Mouse (Mus musculus) CD4-positive, CD25-positive, alpha-beta regulatory T cell, adult 4 months (primary cell): Measurements from ENCODE around the gene Mtch1. TPM values are rescaled to one million over a fixed set of nuclear protein-coding genes. Genes with fewer than 3 reads are reported as not detected.

Source experiments
- ATAC-seq: one replicate; pipeline ENCODE4 v1.8.0; 2017
- polyA plus RNA-seq, 2 experiments: library from polyadenylated mRNA; unstranded; fragments of 100-300 nt; shearing (Covaris generic); gene quantifications; one replicate each; pipeline ENCODE4 v1.2.1; 2017

Mtch1 gene
- polyA plus RNA-seq, 2 experiments from 2014 or later: 11.0 to 13.9 TPM

DNA sequence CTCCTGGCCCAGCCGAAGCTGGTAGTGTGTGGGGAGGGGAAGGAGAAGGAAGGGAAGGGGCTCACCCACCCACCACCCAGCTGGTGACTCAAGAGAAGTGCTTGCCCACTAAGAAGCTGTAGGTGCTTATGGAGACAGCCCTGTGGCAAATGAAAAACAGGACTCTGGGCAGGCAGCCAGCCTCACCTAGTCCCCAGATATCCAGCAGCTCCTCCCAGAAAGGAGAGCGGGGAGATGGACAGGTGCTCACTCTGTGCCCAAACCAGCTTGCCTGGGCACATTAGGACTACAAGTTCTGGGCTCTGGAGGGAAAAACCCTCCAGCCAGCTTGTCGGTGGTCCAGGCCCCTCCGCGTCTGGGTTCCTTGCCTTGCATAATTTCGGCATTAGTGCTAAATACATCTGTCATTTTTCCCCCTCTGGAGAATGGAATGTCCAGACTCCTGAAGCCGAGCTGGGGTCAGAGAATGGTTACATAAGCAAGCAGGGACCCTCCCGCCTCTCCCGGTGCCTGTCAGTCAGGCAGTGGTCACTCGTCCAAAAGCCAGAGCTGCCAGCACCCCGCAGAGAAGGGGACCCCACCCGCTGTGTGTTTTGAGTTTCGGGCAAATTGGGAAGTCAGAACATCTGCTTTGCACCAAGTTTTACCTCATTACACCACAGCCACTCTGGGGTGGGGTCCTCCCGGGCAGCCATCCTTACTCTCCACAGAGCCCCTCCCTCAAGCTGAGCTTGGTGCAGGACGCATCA is 42.5 kb downstream of the Mtch1 start:
- ATAC-seq: no peak

DNA sequence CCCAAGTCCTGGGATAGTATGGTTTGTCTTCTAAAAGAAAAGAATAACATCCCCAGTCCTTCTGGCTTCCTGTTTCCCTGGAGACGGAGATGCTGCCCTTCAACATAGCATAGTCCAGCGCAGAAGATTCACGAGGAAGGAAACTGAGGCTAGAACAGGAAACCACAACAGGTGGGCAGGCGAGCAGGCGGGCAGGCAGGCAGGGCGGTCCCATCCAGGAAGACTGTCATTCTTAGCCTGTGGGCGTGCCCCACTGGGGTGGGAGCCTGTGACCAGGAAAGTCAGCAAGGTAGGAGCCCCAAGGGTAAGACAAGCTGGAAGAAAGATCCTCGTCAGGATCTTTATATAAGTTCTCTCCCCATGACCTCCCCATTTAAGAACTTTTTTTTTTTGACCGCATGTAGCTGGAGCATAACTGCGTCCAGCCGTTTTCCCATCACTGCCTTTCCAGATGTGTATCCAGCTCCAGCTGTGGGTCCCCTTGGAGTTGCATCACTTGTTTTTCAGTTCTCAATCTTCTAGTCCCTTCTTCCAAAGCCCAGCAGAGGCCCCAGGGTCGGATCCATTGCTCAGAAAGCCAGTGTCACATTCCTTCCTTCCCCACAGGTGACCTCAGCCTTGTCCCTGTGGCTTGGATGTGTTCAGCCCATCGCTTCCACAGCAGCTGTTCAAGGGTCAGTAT is 43.2 kb downstream of the Mtch1 start:
- ATAC-seq: peak; percentile 65

DNA sequence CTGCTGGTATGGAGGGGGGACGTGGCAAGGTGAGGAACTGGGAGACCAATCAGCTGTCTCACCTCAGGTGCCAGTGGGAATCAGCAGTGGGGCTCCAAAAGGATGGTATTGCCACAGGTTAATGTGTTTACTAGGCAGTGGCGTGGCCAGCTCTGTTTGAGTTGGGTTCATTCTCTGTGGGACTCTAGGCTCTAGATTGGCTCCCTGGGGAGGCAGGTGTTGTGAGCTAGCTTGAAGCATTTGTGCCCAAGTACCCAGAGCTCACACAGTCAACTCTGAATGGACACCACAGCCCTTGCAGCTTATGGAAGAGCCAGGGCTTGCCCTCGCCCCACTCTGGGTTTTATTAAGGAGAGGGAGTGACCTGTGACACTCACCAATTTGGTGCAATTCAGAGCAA is 43.9 kb downstream of the Mtch1 start:
- ATAC-seq: no peak

DNA sequence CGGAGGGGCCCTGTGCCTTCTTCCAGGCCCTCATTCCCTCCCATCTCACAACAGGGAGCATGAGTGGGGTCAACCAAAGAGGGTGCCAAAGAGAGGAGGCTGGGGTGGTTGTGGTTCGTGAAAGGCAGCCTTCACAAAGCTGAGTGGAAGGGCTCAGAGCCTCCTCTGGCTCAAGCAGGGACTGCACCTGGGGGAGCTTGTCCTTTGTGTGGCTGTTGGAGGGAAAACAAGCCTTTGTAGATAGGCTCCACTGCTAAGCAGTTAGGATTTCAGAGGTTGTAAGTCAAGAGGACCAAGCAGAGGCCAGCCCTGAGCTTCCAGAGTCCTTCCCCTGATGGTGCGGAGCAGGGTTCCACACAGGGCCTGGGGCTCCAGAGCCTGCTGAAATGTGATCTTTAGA is 44.6 kb downstream of the Mtch1 start:
- ATAC-seq: peak; percentile 47

DNA sequence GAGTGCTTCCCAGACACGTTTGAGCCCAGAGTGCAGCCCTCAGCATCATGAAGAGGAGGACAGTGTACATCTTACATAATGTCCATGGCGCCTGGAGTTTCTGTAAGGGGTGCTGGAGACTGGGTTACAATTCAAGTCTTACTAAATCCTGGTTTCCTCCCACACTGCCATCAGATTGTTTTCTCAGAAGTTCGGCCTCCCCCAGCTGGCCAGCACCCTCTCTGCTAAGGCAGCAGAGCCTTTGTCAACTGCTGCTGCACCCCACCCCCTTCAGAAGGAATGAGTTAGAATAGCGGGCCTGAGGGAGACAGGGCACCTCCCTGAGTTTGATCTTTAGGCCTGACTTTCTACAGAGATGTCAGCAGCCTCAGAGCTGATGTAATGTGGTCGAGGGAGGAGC is 45.6 kb downstream of the Mtch1 start:
- ATAC-seq: no peak

DNA sequence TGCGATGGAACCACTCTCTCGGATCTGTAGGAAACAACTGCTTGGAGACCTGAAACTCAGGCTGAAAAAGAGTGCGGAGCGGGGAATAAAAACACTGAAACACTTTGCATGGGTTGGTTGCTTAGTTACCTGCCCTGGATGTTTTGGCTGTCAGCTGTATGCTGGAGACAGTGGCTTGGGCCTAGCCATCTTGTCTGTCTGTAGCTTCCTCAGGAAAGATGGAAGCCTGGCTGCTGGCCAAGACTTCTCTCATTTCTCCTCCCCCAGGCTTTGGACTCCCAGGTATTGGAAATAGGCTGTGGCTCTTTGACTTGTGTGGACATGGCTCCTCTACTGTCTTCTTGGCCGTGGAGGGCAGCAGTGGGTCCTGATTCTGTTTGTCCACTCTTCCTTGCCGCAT is 46.3 kb downstream of the Mtch1 start:
- no peak for ATAC-seq

DNA sequence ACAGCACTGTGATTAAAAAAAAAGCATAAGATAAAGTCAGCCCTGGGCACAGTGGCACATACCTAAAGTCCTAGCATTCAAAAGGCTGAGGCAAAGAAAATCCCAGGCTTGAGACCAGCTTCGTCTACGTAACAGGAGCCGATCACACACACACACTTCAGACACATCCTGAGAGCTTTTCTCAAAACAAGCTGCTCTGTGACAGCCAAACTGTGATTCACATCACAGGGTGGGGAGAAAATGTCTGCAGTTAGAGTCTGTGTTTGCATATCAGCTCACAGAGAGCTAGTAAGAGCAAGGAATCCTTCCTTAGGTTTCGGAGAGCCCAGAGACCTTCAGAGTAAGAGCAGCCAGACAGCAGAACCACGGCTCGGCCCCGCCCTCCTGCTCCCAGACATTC is 46.8 kb downstream of the Mtch1 start:
- ATAC-seq: no peak

DNA sequence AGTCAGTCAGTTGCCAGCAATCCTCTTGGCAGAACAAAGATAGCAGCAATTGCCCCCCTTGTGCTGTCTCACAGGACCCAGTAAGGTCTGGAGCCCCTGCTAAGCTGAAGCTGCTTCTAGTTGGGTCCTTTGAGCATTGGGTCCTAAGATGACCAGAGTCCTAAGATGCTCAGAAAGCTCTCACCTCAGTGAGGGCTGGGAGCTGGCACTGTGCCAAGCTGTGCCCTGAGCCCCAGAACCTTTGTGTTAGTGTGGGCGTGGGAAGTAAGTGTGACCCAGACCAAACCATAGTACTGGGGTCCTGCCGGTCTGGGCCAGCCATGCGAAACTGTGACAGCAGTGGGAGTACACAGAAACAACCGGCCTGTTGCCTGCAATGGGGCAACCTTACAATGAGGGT is 48.5 kb downstream of the Mtch1 start:
- ATAC-seq: no peak

DNA sequence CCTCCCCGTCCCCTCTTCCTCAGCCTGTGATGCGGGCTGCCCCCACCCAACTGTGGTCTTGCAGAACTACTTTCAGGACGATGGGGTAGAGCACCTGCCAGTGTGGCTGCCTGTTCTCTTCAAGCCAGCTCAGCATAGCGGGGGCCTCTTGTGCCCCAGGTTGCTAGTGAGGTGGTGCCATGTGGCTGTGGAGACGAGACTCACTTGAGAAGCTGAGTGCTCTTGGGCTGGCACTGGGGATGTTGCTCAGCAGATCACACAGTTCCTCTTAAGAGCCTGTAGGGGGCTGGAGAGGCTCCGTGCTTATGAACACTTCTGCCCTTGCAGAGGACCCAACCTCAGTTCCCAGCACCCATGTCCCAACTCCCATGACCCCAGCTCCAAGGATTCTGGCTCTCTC is 49.9 kb downstream of the Mtch1 start:
- ATAC-seq: no peak

DNA sequence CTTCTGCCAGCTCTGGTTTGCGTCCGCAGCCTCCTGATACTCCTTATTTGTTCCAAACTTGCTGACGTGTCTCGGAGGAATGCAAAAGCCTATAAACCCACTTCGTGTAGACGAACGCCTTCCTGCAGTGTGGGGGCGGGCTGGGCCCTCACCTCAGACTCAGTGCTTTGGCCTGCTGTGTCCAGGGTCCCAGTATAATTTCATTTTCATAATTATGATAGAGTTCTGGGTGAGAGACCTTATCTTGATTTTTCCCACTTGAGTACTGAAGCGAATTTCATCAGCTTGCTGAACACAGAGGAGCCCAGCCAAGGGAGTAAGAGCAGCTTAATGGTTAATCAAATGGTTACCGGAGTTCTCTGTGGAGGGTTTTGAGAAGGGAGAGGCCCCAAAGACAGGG is 50.4 kb downstream of the Mtch1 start:
- ATAC-seq: no peak

DNA sequence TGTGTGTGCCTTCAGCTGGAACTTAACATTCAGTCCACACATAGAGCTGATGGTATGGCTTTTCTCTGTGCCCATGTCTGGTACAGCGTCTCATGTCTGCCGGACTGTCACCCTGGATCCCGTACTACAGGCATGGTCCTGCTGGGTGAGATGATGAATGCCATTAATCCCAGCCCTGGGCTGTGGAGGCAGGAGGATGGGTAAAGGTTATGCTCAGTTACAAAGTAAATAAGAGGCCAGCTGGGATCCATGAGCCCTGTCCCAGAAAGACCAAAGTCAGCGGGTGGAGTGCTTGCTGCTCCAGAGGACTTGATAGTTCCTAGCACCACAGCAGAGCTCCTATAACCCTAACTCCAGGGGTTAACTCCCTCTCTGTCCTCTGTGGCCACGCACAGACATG is 51.9 kb downstream of the Mtch1 start:
- ATAC-seq: no peak

DNA sequence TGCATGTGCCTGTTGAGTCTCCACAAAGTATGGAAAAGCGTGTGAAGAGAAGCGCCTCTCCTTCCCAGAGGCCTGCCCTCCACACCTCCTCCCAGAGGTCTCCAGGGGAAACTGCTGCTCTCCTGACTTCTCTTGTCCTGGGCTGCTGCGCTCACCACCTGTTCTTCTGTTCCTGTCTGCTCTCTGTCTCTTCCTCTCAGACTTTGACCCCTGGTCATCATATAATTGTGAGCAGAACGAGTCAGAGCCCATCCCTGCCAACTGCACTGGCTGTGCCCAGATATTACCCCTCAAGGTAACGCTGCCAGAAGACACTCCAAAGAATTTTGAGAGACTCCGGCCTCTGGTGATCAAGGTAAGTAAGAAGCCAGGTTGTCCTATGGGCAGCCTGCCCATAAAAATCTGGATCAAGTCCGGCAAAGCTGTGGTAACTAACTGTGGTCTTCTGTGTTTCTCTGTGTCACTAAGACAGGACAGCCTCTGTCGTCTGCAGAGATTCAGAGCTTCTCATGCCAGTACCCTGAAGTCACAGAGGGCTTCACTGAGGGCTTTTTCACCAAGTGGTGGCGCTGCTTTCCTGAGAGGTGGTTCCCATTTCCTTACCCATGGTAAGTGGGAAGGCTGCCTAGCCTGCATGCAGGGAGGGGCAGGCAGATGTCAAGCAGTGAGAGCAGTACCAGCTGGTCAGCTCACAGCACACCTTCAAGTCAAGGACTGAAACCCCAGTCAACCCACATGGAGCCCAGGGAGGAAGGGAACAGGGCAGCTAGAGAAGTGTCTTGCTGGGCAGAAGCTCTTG is 53.7 kb downstream of the Mtch1 start:
- ATAC-seq: no peak

DNA sequence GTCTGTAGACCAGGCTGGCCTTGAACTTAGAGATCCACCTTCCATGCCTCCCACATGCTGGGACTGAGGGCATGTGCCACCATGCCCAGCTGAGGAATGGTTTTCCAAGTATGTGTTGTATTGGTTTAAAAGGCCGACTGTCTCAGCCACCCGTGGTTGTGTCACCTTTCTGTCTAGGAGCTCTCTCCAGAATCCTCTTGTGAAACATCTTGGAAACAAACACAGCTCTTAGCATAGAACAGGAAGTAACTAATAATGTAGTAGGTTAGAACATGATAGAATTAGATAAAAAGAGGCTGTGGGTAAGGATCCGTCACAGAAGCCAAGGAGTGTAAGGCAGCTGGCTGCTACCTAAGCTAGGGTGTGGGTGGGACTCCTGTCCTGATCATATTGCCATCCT is 54.7 kb downstream of the Mtch1 start:
- no peak for ATAC-seq

DNA sequence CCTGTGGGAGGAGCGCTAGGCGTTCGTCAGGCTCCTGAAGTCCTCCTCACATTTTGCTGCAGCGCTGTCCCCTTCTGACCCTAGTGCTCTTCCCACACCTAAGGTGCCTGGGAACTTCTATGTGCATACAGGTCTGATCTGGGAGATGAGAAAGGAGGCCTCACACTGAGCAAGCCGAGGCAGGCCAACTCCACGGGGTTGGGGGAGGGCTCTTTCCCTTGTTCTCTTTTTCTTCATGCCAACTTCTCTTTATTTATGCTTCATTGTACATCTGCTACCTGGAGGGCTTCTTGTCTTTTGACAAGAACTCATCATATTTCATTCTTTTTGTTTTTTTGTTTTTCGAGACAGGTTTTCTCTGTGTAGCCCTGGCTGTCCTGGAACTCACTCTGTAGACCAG is 55.9 kb downstream of the Mtch1 start:
- ATAC-seq: no peak

DNA sequence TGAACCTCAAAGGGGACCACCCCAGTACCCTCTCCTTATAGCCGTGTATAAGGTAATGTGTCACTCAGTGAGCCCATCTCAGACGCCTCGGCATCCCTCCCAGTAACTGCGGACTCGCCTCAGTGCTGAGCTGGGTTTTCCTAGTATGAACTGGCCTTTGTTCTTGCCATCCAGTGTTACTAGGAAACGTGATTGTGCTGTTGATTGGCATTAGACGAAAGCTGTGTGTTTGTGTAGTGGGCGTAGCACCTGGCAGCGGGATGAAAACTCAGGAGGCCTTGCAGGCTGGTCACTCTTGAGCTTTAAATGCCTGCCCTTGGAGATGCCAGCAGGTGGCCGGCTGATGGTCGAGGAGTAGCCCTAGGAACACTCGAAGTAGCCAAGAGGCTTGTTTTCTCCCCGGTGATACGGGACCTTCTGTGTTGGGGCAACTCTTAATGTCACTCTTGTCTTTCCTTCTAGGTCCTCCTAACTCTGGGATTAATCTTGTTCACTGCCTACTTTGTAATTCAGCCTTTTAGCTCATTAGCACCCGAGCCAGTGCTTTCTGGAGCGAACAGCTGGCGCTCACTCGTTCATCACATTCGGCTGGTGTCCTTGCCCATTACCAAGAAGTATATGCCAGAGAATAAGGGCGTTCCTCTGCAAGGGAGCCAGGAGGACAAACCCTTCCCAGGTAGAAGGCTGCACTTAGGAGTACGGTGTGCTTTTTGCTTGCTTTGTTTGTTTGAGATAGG is 65.3 kb downstream of the Mtch1 start:
- ATAC-seq: no peak

Other genes starting within 250 kb of the Mtch1 start
- gene Rab44, start 233.8 kb downstream of the Mtch1 start, polyA plus RNA-seq: not detected
- 1 to 10 TPM; 2.2 to 2.3 TPM for gene Cpne5, start 109.8 kb downstream of the Mtch1 start, polyA plus RNA-seq
- 100 to 1,000 TPM in 1 of 2 experiments, 10 to 100 TPM in 1; 72.7 to 101 TPM for gene Ppil1, start 83.7 kb downstream of the Mtch1 start, polyA plus RNA-seq
- 100 to 1,000 TPM in 1 of 2 experiments, 10 to 100 TPM in 1; 98.0 to 123 TPM for gene BC004004, start 79.1 kb downstream of the Mtch1 start, polyA plus RNA-seq
- gene Pi16, start 30.3 kb downstream of the Mtch1 start, polyA plus RNA-seq: under 1 TPM; 0.44 to 0.57 TPM
- 1 to 10 TPM in 1 of 2 experiments, under 1 TPM in 1; 0.65 to 9.4 TPM for gene Fgd2, start 13.0 kb upstream of the Mtch1 start, polyA plus RNA-seq
- 100 to 1,000 TPM; 484 to 510 TPM for gene Pim1, start 142.8 kb upstream of the Mtch1 start, polyA plus RNA-seq
- gene Gm17657, start 201.7 kb upstream of the Mtch1 start, polyA plus RNA-seq: not detected
- gene Tbc1d22b, start 201.9 kb upstream of the Mtch1 start, polyA plus RNA-seq: 10 to 100 TPM in 1 of 2 experiments, 1 to 10 TPM in 1; 9.5 to 11.2 TPM
- gene Tmem217, start 204.5 kb upstream of the Mtch1 start, polyA plus RNA-seq: under 1 TPM in 1 of 2 experiments, not detected in 1; 0.62 TPM